Mouse (Mus musculus) heart, postnatal 14 days (tissue): ENCODE data around the gene Tmprss2. TPM values are rescaled to one million over a fixed set of nuclear protein-coding genes. Genes with fewer than 3 reads are reported as not detected.

Source experiments
- total RNA-seq, 2 experiments: library from RNA; stranded (reverse); gene quantifications; 2 replicates each; pipeline ENCODE4 v1.2.3; 2021

The Tmprss2 gene
- total RNA-seq, 2 experiments from 2014 or later = 0.36 TPM; not detected in 1

Other genes starting within 250 kb of the Tmprss2 start
- 1 to 10 TPM; 1.0 to 1.1 TPM for gene Mx1, start 148.3 kb downstream of the Tmprss2 start, total RNA-seq
- gene Fam3b, start 96.4 kb downstream of the Tmprss2 start, total RNA-seq = not detected
- gene Ripk4, start 152.6 kb upstream of the Tmprss2 start, total RNA-seq = under 1 TPM; 0.19 to 0.22 TPM
- 1 to 10 TPM; 5.7 to 7.6 TPM for gene Prdm15, start 240.7 kb upstream of the Tmprss2 start, total RNA-seq